Mouse (Mus musculus) right cerebral cortex, postnatal 10 days (tissue): ENCODE data around the gene Slc35b2.
A peak's percentile ranks its signal among the peaks of the same experiment; 100 is the strongest.

Experiments used
- DNase-seq, 2 experiments: peaks; one replicate each; pipeline ENCODE4 v3.0.0; 2021; ENCODE audit warnings: low spot score in 2 of 2

Slc35b2 gene

DNA sequence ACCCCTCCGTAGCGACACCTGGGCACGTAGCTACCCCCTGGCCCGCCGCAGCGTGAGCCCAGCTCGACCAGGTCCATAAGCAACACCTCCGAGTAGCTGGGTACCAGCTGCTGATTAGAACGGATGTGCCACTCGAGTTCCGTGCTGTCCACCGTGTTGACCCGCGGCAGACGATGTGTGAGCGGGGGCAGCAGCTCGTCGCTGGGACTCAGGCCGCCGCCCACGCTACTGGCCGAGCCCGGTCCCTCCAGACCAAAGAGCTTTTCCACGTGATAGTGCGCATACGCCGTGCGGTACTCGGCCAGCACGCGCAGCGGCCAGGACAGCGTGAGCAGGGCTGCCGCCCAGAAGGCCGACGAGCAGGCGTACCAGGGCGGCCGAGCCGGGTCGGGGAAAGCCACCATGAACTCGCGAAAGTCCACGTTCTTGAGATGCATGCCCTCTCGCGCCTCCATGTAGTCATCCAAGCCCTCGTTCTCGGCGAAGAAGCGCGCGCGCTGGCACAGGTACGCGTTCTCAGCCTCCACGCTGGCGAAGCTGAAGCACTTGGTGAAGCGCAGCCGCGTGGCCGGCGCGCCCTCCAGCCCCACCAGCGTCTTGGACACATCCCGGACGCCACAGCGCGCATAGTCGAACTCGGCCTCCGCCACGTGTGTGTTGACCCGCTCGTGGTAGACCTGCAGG, 18.3 kb upstream of the Slc35b2 start:
- peak in 1 of 2 experiments; percentile 49 for DNase-seq

DNA sequence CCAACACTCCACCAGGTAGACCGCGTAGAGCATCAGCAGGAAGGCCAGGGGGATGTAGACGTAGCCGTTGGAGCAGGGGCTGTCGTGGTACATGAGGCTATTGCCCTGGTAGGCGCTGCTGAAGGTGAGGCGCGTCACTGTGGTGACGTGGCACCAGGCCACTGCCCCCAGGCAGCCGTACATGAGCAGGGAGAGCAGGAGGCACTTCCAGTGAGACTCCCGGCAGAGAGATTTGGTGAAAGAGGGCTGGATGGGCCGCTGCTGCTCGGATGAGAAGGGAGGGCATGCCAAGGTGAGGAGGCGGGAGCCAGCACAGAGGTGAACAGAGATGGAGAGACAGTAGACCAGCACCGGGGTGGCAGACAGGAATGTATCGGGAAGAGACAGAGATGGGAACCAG, 16.7 kb upstream of the Slc35b2 start:
- DNase-seq: no peak

DNA sequence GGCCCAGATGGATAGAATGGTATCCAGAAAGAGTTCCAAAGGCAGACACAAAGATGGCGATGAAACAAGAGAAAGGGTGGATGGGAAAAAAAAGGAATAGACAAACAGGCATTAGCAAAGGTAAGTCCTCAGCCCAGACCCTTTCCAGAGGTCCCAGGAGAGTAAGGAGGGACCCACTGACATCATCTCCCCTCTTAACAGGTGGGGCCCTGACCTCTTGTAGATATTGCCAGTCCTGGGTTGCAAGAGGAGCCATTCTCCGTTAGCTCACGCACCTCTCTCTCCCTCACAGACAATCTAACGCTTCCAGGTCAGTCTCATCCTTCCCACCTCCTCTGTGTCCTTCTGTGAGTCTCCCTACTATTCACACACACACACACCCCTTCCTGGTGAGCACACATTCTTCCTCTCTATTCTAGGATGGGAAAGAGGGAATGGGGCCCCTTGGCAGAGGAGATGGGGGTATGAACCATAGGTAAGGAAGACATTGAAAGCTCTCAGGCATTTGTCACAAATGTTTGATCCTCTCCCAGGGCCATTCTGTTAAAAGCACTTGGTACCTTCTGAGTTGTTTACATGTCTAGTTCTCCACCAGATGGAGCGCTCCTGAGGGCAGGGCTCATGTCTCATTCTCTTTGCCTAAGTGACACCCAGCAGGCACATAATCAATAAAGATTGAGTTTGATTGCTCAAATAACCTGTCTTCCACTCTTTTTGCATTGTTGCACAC, 16.0 kb upstream of the Slc35b2 start:
- DNase-seq: no peak

DNA sequence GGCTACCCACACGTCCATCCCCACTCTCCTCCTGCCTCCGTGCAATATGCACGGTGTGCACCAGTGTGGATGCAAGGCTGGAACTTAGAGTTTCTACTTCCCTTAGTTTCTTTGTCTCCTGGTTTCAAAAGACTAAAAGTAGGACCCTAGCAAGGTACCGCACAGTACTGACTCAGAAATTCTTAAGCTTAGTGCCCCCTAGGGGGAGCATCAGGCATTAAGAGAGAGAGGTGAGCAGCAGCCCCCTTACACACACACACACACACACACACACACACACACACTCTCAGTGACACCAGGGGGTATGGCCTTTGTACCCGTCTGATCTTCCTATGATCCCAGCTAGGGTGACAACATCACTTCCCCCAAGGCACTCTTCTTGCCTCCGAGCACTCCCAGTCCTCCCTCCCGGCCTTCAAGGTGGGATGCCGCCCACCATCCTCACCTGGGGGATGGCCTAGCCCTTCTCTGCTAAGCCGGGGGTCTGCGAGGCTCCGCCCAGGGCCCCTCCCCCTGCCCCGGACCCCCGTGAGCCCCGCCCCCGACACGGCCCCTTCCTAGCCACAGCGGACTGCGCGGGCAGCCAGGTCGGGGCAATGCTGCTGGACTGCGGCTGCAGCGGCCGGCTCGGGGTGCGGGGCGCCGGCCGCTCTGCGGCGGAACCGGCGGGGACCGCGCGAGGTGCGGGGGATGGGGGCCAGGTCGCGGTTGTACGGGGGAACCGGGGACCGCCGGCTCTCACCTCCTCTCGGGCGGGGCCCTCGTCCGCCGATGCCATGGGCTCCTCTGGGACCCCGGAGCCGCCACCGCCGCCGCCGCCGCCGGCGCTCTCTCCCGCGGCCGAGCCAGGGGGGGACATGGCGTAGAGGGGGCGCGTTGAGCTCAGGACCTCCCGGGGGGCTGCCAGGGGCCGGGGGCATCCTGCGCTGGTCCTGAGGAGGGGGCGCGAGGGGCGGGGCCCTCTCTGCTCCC, 14.8 kb upstream of the Slc35b2 start:
- peak; percentile 84 to 85 for DNase-seq

DNA sequence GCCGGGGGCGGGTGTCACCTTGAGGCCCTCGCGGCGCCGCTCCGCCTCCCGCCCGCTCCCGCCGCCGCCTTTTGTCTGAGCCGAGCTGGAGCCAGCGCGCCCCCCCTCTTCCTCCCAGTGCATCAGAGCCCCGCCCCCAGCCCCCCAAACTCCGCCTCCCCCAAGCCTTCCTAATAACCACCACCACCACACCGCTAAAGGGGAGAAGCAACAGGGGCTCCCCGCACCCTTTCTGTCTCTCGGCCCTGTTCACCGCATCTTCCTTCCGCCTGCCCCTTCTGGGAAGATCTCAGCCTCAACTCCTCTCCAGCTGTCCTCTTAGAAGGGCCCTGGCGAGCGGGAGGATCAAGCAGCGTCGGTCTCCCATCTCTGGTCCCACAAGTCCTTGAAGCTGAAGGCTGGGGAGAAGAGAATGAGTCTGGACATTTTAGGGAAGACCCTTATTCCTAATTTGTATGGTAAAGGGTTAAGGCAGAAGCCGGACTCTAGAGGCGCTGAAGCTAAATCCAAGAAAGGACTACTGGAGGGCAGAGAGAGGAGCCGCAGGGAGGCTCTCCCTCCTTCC, 14.0 kb upstream of the Slc35b2 start, which contains the start of gene Tmem151b:
TSS of gene Tmem151b (minus strand) at position 61 of the 565 bp plus-strand sequence.
- peak; percentile 80 to 85 for DNase-seq

DNA sequence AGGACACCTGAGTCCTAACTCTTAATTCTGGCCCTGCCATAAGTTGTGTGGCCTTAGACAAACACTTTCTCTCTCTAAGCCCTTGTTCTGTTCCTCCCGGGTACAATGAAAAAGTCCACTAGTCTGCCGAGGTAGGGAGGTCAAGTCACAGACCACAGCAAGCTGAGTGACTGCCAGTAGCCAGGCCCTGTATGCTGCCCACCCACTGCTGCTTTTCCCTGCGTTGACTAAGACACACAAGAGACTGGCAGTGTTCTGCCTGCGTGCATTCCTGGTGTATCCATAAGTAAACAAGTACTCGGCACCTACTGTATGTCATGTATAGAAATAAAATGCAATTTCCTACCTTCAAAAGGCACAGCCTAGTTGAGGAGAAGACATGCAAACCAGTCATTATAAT, 13.4 kb upstream of the Slc35b2 start:
- peak in 1 of 2 experiments; percentile 52 for DNase-seq

DNA sequence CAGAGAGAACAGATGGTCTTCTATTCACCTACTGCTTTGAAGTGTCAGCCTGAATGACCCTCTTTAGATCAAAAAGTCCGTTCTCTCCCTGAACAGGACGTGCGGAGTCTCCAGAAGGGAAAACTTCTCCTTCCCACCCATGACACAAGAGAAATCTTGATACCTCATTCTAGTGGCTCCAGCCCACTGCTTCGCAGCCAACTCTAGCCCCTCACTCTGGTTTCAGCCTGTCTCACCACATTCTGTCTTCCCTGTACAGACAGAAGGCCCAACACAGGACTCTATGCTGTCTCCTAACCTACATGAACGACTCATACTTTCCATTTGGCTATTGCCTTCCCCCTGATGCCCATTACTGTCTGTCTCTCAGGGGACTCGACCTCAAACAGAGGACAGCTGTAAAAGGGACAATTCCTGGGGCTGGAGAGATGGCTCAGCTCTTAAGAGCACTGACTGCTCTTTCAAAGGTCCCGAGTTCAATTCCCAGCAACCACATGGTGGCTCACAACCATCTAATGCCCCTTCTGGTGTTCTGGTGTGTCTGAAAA, 12.4 kb upstream of the Slc35b2 start:
- no peak for DNase-seq

DNA sequence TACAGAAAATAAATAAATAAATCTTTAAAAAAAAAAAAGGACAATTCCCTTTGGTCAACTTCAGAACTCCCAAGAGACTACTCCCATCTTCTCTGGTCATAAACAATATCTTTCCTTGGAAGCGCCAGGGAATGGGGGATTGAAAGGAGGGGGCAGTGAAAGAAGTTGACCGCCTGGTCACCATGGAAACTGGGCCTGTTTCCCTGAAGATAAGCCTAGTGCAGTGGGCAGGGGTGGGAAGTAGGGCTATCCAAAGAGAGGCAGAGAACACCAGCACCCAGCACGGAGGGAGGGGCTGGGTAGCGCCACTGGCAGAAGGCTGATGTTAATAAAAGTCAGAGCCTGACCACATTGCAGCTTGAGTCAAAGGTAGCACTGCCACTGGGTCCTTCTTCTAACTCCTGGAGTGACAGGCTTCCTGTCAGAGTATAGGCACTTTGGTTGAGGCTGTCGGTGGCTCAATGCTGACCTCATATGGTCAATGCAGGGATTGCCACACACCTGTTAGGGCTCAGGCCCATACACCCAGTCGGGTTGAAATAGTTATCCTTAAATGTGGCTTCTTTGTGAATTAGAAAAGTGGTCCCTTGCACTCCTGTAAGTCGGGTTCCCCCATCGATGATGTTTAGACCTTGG, 11.7 kb upstream of the Slc35b2 start:
- DNase-seq: peak; percentile 85 to 86

DNA sequence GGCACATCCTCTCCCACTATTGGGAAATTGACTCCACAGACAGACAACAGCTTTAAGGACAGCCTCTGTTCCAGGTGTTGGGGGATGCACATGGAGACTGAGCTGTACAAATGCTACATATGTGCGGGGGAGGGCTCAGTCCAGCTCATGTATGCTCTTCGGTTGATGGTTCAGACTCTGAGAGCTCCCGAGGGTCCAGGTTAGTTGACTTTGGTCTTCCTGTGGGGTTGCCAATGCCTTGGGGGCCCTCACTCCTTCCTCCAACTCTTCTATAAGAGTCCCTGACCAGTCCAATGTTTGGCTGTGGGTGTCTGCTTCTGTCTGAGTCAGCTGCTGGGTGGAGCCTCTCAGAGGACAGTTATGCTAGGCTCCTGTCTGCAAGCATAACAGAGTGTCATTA, 10.6 kb upstream of the Slc35b2 start:
- DNase-seq: no peak

DNA sequence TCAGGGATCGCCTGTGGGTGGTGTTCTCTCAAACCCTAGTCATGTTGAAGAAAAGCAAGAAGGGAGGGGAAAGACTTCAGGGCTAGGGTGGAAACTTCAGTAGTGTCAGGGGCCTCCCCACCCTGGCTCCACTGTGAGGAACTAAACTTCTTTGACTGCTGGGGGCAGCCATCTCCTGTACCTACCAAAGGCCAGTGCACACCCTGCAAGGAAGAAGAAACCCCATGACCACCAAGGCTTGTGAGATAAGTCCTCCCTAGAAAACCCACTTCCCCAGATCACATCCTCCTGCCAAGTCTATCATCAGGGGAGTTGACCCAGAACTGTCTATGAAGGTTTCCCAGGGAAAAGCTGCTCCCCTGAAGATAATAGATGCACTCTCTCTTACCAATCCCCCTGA, 9.3 kb upstream of the Slc35b2 start:
- no peak for DNase-seq

DNA sequence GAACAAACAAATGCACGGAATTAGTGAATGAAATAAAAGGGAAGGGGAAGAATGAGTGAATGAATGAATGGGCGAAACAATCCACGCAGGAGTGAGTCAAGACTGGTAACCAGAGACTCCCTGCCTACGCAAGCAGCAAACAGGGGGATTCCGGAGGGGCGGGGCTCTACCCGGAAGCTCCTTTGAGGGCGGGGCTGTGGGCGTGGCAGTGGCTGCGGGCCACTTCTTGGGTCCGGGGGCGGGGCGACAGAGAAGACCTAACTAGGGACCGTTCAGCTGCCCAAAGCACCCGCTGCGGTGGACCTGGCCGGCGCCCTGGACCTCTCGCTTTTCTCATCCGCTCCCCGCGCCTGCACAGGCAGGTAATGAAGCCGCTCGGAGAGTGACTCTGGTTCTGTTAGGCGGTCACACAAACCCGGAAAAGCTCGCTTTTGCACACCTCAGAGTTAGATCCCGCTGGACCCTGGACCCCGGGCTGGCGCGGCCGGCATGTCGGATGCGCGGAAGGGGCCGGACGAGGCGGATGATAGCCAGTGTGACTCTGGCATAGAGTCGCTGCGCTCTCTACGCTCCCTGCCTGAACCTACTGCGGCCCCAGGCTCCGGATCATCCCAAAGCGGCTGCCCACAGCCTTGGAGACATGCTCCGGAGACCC, 8.1 kb upstream of the Slc35b2 start, which contains the start of gene Nfkbie:
TSS of gene Nfkbie (plus strand) at position 252 of the 655 bp plus-strand sequence.
- DNase-seq: peak; percentile 93

DNA sequence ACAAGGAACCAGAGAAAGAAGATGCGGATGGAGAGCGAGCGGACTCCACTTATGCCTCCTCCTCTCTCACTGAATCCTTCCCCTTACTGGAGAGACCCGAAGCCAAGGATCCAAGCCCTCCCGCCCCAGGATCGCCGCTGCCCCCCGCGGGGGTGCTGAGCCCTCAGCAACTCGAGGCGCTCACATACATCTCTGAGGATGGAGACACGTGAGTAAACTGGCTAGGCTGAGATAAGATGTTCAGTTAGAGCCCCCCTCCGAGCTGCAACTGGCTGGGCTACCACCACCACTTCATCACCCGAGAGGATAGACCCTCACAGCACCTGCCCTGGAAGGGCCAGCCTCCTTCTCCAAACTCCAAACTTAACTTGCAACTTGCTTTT, 7.6 kb upstream of the Slc35b2 start:
- no peak for DNase-seq

DNA sequence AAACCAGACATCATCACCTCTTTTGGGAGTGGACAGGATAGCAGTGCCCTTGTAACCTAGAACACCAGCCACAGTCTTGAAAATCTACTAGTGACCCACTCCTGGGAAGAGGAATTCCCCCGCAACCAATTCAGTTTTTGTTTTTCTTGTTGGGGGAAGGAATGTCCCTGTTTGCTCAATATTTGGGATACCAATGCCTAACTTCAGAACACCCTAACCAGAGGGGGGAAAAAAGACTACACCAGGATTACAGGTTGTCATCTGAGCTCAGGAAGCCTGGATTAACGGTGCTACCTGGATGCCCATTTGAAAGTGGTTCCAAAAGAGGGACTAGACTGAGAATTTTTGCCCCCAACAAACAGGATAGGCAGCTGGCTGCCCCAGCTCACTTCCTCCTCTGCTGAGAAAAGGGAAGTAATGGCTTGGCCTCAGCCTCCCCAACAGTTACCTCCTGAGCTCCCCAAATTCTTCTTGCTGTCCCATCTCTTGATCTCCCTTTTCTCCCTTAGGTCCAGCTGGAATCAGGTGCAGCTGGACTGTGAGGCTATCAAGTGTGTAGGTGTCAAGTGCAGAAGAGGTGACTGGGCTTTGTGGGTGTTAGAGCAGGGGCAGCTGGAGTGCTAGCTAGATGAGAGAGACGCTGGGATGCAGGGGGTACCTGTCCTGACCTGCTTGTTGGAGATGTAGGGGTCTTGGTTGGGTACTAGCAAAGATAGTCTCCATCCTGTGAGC, 7.0 kb upstream of the Slc35b2 start:
- no peak for DNase-seq

DNA sequence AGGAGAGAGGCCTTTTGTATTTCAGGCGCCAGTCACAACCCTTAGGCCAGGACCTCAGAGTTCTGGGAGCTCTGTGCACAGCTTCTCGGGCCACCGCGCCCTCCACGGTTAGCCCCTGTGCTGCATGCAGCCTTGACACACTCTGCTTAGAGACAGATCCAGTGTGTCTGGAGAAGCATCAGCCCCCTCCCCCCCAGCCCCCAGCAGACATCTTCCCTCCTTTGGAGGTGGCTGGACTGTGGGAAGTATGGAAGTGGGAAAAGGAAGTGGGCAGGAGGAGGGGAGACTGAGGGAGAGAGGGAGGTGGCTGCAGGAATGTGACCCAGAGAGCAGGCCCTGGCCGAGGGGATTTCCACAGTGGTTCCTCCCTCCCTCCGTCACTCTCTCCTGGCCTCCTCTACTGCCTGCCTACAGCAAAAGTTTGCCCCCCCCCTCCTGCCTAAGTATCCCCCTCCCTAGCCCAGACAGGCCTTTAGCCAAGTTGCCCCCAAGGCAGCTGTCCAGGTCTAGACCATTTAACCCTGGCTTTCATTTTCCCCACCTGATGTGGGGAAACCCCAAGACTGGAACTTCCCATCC, 6.3 kb upstream of the Slc35b2 start:
- no peak for DNase-seq

DNA sequence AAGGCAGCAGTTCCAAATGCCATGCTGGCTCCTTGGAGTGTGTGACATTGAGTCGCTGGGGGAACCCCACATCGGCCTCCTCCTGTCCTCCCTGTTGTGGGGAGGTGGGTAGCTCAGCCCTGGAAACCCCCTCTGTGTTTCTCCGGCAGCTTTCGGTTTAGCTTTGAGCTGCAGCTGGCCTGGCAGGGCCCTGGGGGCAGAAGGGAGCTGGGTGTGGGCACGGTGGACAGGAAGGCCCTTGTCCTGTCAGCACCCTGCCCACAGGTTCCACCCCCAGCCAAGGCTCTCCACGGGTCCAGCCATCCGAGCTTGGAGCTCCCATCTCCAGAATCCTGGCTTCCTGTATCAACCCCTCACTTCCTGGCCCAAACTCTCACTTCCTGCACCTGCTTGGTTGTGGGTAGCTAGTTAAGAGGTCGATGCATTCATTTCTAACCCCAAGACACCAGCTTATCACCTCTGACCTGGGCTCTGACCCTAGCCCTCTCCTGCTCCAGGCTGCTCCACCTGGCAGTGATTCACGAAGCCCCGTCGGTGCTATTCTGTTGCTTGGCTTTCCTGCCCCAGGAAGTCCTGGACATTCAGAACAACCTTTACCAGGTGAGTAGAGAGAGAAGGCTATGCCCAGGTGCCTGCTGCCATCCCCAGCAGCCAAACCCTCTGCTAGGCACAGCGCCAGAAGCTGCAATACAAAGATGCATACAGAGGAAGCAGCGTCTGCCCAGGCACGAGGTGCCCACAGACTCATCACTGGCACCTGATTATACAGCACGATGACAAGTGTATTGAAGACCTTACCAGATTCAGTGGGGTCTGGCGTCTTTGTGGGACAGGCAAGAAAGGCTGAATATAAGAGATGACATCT, 5.4 kb upstream of the Slc35b2 start:
- peak in 1 of 2 experiments; percentile 38 for DNase-seq

DNA sequence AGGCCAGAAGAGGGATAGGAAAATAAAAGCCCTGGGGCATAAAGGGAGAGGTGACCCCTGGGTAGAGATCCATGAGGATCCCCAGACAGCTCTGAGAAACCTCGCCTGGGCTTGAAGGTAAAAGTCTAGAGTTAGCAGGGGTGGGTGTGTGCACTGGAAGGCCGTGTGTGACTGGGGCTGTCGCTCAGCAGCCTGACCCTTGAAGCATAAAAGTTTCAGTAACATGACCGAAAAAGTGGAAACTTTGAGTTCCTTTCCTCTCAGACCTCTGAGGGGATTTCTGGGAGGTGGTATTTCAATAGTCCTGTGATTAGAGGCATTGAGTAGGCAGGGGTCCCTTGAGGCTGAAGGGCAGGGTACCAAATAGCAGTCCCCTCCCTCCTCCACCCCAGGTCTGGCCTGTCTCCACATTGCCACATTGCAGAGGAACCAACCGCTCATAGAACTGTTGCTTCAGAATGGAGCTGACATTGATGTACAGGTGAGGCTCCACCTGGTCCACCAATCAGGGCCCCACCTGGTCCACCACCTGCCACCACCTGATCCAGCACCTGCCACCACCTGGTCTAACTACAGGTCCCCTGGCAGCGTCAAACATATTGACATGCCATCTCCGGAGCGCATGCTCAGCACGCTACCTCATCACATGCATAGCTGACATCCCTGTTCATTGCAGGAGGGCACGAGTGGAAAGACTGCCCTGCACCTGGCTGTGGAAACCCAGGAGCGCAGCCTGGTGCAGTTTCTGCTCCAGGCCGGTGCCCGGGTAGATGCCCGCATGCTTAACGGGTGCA, 3.7 kb upstream of the Slc35b2 start:
- DNase-seq: no peak

DNA sequence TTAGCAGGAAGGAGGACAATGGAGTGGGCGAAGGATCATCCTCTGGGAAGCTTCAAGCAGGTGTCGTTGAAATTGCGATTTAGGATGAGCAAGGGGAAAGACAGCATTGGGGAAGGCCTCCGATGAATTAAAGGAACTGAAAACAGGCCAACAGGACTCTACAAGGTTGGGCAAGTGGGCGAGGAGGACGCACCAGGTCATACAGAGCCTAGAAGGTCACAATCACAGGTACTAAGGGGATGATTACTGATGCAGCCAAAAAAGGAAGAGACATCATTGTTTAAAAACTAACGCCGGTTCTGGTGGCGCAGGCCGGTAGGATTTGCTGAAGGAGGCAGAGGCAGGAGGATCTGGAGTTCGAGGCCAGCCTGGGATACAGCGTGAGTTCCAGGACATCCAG, 458 bp upstream of the Slc35b2 start:
- no peak for DNase-seq
